Mouse (Mus musculus) cerebellum, postnatal 25 days (tissue): Measurements from ENCODE around the gene Arnt2.

ENCODE experiments used
- DNase-seq, 2 experiments: peaks; one replicate each; pipeline ENCODE4 v3.0.0; 2021; ENCODE audit warnings: mixed read lengths in 2 of 2

Gene Arnt2

DNA sequence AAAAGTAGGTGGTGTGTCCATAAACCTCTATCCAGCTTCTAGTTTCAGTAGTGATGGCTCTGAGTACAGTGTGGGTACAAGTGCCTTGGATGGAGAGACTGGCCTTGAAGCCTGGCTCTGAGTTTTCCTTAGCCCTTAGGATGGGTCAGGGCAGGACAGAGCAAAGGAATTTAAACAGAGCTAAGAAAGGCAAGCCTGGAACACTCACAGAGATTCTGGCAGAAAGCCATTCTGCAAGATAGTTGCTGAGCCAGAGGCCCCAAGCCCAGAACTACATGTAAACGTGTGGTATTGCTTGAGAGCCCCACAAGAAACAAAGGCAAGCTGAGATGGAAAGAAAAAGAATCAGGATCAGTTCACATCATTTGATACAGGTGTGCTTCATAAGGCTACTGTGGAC lies 70.8 kb downstream of the Arnt2 start:
- no peak for DNase-seq

DNA sequence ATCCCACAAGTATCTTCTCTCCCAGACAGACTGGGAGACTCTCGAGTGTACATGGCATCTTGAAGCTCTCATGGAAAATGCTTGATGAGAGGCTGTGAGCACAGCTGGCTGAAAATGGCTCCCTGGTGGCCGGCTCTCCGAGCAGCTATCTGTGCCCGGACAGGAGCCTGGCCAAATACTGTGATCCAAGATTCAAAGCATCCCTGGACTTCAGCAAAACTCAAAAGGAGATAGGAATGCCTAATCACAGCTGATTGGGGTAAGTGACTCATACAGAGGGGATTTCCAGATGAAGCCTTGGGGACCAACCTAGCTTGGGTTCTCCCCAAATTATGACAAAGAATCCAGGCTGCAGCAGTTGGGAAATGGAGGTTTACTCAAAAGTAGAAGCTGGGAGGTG lies 72.2 kb downstream of the Arnt2 start:
- DNase-seq: no peak

DNA sequence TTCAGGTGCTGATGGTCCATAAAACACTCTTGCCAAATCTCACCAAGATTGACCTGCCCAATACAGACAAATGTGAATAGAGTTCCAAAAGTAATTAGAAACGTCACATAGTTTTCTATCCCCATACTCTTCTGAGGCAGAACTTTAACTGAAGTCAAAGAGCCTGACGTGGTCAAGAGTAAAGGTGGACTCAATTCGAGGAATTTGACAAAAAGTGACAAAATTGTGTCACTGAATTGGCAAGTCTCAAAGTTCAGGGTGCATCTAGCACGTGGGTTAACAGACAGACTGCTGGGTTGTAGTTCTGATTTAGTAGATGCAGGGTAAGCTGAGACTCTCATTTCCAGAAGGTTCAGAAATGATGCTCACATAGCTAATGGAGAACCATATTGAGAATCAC lies 73.1 kb downstream of the Arnt2 start:
- DNase-seq: no peak

DNA sequence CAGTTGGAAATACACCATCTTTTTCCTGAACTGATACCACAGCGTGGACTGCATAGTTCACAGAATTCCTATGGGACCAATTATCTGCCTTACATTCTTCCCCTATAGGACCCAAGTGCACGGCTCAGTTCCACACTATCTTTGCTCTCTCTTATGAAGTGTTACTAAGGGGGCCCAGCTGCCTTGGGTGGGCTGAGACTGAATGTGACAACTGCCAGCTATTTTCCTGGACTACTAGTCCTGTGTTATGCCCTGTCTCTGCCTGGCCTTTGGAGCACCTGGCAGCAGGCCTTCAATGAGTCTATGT lies 73.4 kb downstream of the Arnt2 start:
- DNase-seq: no peak

DNA sequence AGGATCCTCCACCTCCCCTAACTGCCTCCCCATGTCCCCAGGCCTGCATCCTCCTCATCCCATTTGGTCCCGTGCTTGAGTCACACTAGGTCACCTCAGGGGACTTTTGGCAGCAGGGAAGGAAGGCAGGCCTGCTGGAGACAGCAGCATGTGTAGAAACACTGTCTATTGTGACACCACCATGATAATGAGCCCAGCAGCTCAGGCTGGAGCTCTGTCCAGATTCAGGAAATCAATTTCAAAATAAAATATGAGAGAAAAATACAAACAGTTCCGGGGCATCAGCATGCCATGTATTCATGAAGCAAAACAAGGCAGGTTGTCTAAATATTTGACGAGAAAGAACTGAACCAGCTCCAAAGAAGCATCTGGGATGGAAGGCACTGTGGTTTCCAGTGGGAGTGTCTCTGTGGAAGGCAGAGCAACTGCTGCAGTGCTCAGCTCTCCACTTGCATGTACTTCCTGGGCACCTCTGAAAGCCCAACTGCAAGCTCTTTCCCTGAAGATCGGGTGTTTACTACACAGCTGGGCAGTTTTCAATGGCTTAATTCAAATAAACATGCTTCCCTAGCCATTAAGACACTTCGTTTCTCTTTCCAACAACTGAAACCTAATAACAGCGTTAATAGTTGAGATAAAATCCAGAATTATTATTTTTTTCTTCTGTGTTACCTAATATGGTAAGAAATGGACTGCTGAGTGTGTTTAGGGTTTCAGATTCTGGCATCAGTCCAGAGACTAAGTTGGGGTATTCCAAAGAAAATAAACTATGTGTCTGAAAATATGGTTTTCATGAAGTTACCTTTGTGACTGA lies 74.0 kb downstream of the Arnt2 start:
- no peak for DNase-seq

DNA sequence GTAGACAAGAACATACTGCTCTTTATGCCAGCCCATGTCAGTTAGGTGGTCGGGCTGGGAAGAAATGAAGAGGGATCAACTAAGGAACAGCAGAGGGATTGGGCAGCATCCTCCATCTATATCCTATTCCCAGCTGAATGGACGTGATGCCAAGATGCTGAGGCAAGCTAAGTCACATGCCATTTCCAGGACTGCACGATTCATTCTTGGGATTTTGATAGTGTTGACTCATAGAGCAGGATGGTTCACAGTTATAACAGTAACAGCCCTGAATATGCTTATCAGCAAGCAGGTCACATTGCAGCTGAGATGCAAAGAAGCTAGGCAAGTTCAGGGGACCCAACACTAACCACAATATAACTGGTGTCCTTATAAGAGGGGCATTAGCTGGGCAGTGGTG lies 76.0 kb downstream of the Arnt2 start:
- no peak for DNase-seq

DNA sequence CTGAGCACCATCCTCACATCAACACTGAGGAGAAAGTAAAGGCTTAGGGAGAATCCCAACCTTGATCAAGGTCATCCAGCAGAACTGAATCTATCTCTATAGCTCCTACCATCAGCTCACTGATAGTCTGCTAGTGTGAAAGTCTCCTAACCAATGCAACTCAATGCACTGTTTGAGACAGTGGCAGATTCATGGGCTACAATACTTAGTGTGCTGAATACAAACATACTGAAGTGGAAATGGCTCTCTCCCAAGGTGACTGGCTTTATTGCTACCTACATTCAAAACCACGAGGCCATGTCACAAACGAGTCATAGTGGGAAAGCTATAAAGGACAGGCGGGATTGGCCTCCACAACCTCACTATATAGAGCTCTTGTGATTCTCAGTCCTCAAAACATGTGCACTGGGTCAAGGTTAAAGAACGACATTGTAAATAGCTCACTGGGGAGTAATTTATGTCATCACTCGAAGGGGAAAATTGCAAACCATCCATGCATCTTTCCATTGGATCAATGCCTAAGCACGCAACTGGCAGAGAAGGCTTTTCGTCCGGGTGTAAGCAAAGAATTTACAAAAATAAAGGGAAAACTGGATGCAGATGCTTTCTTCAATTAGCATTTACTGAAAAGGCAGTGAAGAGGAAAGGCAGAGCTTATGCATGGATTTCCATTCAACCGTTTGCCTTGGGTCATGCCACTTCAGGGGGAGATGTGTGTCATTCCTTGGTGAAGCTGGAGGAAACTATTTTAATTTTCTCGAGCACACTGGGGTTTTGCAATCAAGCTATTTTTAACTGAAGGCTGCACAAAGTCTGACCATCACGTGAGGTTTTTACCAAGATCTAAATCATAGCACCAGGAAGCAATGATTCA lies 77.4 kb downstream of the Arnt2 start:
- no peak for DNase-seq

DNA sequence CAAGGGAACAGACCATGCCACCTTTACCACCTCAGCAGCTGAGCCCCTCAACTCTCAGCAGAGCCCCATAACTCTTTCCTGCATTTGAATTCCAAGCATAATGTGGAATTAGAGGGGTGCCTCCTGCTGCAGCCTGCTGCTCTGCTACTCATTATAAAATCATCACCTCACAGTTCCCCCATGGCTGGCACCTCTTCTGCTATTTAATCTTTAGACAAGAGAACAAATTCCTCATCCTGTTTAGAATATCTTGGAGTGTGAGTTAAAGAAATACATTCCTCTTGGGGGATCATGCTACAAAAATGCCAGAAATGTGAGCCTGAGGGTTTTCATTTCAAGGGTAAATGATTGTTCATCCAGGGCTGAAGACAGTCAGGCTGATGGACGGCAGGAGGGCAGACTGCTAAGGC lies 80.8 kb downstream of the Arnt2 start:
- DNase-seq: no peak

DNA sequence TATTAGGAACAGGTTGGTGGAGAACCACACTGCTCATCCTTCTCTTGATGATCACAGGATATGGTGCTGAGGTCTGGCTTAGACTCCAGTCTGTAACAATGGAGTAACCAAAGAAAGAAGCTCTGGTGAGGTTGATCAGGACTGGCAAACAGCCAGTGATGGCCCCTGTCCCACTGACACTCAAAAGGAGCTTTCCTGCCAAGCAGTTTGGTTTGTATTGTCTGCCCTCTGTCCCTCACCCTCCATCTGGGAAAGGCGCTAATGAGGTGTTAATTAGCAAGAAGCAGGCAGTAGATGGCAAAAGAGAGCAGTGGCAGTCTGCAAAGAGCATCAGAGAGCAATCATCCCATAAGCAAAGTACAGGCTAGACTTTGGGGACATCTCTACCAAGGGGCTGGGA lies 81.2 kb downstream of the Arnt2 start:
- peak; percentile 12 to 40 for DNase-seq

DNA sequence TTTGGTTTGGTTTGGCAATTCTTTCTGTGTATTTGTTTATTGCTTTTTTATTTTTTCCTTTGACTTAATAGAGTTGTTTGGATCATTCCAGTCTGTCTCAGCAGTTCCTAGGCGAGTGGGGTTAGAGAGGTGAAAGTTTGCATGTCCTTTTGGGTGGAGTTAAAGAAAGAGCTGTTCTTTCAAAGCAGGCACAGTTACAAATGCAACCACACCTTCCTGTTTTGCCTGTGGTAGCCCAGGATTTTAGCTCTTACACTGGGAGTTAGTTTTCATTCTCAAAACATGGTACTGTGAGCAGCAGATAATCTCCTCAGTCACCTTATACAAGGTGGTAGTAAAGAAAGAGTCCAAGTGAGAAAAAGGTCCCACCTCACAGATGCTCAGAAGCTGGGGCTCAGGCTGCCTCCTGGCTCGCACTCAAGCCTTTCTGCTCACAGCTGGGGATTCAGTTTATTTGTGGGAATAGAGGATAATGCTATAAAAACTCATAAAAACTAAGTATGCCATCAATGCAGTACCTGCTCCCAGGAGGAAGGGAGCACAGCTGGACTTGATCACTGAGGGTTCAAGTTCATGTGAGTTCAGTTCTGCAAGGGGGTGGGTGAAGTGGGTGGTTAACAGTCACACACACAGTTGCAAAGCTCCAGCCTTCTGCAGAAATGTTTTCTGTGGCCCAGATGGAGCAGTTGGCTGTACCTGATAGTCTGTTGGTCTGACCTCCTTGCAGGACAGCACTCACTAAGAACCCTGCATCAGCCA lies 84.2 kb downstream of the Arnt2 start:
- no peak for DNase-seq

DNA sequence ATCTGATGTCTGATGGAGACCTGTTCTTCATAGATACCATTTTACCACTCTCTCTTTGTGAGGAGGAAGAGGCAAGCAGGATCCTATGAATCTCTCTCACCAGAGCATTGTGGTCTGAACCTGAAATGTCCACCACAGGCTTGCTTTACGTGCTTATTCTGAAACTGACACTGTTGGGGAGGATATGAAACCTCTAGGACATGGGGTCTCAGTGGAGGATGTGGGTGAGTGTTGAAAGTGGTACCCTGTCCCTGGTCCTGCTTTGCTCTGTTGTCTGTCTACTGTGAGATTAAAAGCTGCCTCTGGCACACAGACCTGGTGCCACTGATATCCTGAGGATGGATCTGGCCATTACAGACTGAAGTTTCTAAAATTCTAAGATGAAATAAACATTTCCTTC lies 88.4 kb downstream of the Arnt2 start:
- no peak for DNase-seq

DNA sequence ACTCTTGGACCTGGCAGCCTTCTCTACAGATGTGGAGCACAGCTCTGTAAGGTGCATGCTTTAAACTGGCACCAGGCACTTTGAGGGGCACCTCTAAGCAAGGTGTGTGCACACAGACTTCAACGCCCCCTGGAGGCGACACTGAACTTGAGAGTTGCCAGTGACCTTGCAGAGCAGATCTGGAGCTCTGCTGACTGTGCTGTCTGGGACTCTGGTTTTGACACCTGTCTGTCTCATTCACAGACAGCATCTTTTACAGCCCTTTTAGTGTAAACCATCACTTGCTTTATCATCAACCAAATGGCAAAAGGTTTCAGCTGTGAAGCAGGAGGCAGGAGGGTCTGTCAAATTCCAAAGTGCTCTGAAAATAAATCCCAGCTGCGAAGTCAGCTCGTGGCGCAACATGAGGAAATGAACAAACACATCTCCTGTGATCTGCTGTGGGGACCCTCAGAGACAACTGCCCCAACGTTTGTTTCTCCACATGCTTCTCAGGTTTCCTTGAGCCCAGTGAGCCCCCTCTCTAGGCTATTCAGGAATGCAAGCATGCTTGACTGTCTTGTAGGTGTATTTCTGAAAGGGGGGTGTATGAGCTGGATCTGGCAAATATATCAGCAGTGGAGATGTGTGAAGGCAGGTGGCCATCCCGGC lies 94.5 kb downstream of the Arnt2 start:
- peak in 1 of 2 experiments; percentile 20 for DNase-seq

DNA sequence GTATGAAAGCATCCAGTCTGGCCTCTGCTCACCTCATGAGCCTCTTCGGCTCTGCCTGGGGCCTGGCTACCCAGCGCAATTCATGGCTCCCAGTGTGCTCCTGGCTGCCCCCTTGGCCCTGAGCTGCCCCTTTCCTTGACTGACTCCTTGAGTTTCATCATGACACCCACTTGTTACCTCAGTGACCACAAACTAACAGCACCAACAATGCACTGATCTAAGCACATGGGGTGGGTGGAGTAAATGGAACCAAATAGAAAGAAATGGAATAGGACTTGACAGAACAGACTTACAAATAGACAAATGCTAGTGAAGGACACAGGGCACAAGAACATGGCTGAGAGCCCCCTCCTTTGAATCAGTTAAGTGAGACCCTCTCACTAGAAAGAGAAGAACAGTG lies 95.2 kb downstream of the Arnt2 start:
- DNase-seq: no peak

DNA sequence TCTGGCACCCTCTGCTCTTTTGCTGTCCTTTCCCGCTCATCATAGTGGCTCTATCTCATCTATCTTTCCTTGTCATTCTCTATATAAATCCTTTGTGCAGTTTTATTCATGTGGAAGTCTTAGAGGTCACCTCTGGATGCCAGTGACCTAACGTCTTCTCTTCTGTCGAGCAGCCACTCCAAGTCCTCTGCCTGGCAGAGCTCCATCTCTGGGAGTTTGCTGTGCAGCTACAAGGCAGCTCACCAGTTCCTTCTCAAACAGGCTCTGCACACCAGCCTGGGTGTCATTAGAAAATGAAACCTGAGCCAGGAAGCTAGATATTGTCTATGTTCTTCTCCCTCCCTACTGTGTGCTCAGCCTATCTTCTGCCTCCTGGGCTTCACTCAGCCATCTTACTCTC lies 98.4 kb downstream of the Arnt2 start:
- no peak for DNase-seq

DNA sequence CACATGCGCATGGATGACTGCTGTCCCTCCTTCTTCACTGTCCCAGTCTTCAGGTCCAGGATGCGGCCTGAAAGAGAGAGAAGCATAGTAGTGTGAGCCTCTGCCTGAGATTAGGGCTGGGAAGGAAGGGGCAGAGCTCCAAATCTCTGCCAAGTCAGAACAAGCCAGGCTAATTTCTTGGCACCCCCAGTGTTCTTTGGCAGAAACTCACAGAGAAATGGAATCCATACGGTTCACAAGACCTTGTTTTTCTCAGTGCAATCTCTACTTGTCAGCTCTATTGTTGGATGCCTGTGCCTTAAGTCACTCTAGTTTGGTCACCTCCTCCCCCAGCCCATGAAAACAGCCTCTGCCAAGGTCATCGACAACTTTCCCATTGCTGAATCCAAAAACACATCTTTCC lies 99.1 kb downstream of the Arnt2 start:
- peak in 1 of 2 experiments; percentile 10 for DNase-seq

DNA sequence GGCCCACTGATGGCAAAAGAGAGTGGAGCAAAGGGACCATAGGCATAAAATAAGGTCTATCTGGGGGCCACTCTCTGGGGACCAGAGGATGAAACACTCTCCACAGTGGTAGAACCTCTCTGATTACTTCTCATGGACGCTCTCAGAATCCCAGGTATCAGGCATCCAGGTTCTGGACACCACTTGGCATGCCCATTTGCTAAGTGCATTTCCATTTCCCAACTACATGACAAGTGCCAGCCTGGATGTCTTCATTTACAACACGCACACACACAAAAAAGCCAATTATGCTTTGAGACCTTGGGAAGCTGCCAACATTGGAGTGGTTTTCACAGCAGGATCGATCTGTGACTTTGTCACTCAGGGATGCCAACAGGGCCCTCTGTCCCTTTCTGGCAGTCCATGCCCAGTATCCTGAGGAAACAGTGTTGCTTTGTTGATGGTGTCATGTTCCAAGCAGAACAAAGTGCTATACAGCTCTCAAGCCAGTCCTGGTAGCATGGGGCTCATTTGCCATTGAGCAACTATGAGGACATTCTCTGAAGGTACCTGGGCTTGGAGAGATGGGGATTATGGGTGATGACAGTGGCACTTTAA lies 102.5 kb downstream of the Arnt2 start:
- DNase-seq: peak in 1 of 2 experiments; percentile 13

DNA sequence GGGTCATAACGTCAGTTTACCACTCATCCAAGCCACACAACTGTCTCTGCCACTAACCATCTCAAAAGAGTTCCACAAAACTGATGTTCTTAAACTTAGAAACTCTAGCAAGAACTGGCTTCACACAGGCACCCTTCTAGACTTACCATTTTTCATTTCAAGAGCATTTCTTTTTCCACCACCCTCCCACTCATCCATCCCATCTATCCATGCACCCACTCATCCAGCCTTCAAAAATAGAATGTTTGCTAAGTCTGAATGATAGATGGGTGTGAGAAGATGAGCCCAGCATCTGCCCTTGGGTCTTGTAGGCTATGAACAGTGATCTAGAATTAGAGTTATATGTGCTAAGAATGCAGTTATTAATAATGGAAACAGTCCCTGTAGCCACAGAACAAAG lies 109.7 kb downstream of the Arnt2 start:
- DNase-seq: no peak

DNA sequence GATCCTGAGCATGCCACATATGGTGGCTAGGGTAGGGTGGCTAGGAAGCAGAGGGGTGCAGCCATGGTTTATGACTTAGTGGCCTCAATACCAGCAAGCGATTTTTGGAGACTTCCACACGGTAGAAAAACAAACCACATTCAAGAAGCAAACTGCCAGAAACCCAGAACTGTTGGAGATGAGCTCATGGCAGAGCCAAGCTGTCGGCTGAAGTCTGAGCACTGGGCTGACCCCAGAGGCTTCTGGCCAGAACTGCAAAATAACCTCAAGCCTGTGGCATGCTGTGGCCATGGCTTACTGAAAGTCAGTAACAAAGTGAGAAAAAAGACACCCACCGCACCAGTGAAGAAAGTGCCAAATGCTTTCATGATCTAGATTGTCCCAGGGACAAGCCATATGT lies 110.4 kb downstream of the Arnt2 start:
- DNase-seq: no peak

DNA sequence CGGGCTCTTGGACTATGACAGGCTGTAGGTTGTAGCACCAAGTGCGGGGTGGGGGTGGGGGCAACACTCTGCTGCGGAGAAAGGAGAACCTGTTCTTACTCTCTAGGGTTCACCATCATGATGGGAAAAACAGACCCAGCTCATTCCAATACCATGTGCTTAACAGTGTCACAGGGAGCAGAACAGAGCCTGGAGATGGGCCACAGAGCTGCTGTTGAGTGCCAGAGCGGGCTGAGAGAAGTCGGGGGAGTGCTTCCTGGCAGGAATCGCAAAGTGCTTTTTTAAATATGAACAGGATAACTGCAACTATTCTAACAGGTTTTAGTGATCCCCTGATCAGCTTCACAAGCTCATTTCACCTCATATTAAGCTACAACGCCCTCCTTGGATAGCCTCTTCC lies 116.9 kb downstream of the Arnt2 start:
- no peak for DNase-seq

DNA sequence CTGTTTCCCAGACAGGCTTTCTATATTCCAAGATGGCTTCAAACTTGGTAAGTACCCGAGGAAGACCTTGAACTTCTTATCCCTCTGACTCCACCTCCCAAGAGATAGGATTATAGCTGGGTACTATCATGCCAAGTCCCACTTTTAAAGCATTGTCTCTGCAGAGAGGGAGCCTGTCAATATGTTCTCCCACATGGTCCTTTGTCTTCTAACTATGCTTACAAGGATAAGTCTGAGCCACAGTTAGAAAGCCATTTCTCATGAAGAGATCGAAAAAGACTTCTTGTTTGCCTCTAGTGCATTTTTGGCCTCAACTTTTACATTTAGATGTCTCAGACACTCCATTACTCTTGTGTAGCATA lies 122.8 kb downstream of the Arnt2 start:
- DNase-seq: no peak

DNA sequence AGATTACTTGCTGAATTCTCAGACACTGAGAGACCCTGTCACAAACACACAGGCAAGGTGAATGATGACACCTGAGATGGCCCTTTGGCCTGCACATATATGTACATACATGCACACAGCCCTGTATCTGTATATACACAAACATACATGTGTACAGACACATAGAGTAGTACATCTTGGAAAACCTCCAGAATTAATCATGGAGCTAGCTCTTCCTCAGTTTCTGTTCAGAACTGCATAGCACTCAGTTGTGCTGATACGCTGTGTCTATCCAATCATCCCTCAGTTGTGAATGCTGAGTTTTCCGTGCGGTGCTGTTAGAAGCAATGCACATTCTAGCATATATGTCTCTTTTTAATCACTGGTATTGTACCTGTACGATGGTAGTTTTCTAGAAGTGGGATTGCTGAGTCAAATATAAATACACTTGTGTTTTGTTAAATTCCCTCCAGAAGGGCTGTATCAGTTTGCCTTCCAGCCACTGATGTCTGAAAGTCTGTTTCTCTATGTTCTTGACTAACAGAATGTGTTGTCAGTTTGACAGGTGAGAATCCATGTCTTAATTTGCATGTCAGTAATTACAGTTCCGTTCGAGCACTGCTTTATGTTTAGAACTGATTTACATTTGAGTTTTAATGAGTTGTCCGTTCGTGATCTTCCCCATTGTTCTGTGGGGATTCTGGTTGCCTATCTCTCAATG lies 123.3 kb downstream of the Arnt2 start:
- DNase-seq: no peak

DNA sequence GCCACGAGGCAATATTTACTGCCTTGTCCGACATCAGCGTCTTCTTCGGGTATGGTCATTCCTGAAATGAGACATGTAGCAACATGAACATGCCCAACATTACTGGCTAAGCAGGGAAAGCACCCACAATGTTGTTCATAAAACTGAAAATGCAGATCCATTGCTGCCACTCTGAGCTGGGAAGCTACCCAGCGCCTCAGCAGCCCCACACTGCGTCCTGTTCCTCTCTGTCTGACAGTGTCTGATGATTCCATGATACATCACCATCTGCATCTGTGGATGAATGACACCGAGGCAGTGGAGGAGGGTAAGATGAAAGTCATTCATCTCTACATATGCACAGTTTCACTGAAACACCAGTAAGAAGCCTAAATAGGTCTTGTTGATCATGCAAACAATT lies 124.2 kb downstream of the Arnt2 start:
- DNase-seq: no peak
